8 mouse cellular contexts compared by ENCODE assay signal in genomic region chr11:120347301-120347700, GRCm38 (mm10). TPM values are rescaled to one million over a fixed set of nuclear protein-coding genes. Genes with fewer than 3 reads are reported as not detected.
DNase-seq lines count a peak whose midpoint lies in the region; ATAC-seq and TF ChIP-seq lines count a peak whose summit lies in the region.

No protein-coding gene starts in this region.

- peak overlapping the region; percentile 98 for H3K4me3 ChIP-seq in left cerebral cortex, adult 2 months
- peak overlapping the region; percentile 88 to 93 for H3K4me3 ChIP-seq in MEL (ENCODE audit: control insufficient read depth in 1 of 2, insufficient read depth in 1 of 2, low read depth in 2 of 2, low read length in 2 of 2)
- H3K4me3 ChIP-seq in forebrain, embryonic 11.5 days (ENCODE audit: low read depth, low read length), result peak overlapping the region; percentile 100
- H3K4me3 ChIP-seq in hindbrain, postnatal 0 days (ENCODE audit: low read length), result peak overlapping the region; percentile 99

- no peaks in the 10 kb centered on the region for H3K9me3 ChIP-seq in MEL (replicated peaks; ENCODE audit: insufficient read depth, low read length)
- no peaks in the 10 kb centered on the region for H3K9me3 ChIP-seq in forebrain, embryonic 11.5 days (ENCODE audit: control insufficient read depth, low read length)
- no peaks in the 10 kb centered on the region for H3K9me3 ChIP-seq in hindbrain, postnatal 0 days (ENCODE audit: low read length)

- intact Hi-C loops in left cerebral cortex, adult 2 months (cut with DNase I), result loop anchor here (5.0 kb wide), 2 partner anchors 35 to 110 kb away; no protein-coding TSS in a partner anchor
- intact Hi-C loops in left cerebral cortex, postnatal 4 days (cut with DNase I), result loop anchor here (5.0 kb wide), 1 partner anchor 110 kb away; no protein-coding TSS in a partner anchor

- no peaks in the 10 kb centered on the region for H3K27me3 ChIP-seq in MEL (ENCODE audit: control insufficient read depth in 1 of 2, insufficient read depth in 2 of 2, low read length in 2 of 2)
- no peaks in the 10 kb centered on the region for H3K27me3 ChIP-seq in forebrain, embryonic 11.5 days (ENCODE audit: control insufficient read depth, insufficient read depth, low read length)
- H3K27me3 ChIP-seq in hindbrain, postnatal 0 days (ENCODE audit: insufficient read depth, low read length), result no peaks in the 10 kb centered on the region

- TF ChIP-seq RAD21 in MEL (IDR thresholded peaks at IDR 0.05; ENCODE audit: low read depth, low read length), result no peak

- peak overlapping the region; percentile 89 for H3K4me2 ChIP-seq in forebrain, embryonic 11.5 days (ENCODE audit: low read depth, low read length, severe bottlenecking)
- peak overlapping the region; percentile 73 for H3K4me2 ChIP-seq in hindbrain, postnatal 0 days (ENCODE audit: low read depth, low read length)

- no peak for TF ChIP-seq CTCF in left cerebral cortex, adult 2 months (IDR thresholded peaks at IDR 0.05)
- TF ChIP-seq CTCF in MEL (IDR thresholded peaks at IDR 0.05 in 2 of 3, conservative IDR thresholded peaks at IDR 0.05 in 1 of 3; ENCODE audit: control insufficient read depth in 1 of 3, insufficient read depth in 1 of 3, low read depth in 2 of 3, low read length in 3 of 3, poor library complexity in 1 of 3, severe bottlenecking in 1 of 3), result no peak
- no peak for TF ChIP-seq CTCF in hindbrain, postnatal 0 days (IDR thresholded peaks at IDR 0.05; ENCODE audit: low read depth)

- TF ChIP-seq EP300 in MEL (IDR thresholded peaks at IDR 0.05; ENCODE audit: low read depth in 1 of 2, low read length in 2 of 2), result no peak

- H3K9ac ChIP-seq in MEL (ENCODE audit: control insufficient read depth, low read depth, low read length, poor library complexity, severe bottlenecking), result peak overlapping the region; percentile 99
- H3K9ac ChIP-seq in forebrain, embryonic 11.5 days (ENCODE audit: low read length), result peak overlapping the region; percentile 100
- peak overlapping the region; percentile 100 for H3K9ac ChIP-seq in hindbrain, postnatal 0 days (replicated peaks; ENCODE audit: low read length)

- peaks cover 0 to 5% of the 10 kb centered on the region in 2 experiments; a peak in 2 of 4 replicates for H3K36me3 ChIP-seq in MEL (ENCODE audit: control insufficient read depth in 1 of 2, insufficient read depth in 2 of 2, low read length in 2 of 2)
- H3K36me3 ChIP-seq in forebrain, embryonic 11.5 days (ENCODE audit: control insufficient read depth, insufficient read depth, low read length), result peaks cover 5% of the 10 kb centered on the region; the same call in 1 of the 2 replicates
- peaks cover 14% of the 10 kb centered on the region for H3K36me3 ChIP-seq in hindbrain, postnatal 0 days (ENCODE audit: insufficient read depth, low read length)

- no peak for TF ChIP-seq POLR2A in MEL (IDR thresholded peaks at IDR 0.05; ENCODE audit: control insufficient read depth in 1 of 2, insufficient read depth in 1 of 2, low read depth in 1 of 2, low read length in 2 of 2, poor library complexity in 1 of 2)

- DNase-seq in left cerebral cortex, adult 2 months (ENCODE audit: extremely low spot score in 1 of 2, low spot score in 2 of 2), result peak in 1 of 2 experiments; percentile 10
- no peak for DNase-seq in left cerebral cortex, postnatal 4 days
- DNase-seq in MEL (ENCODE audit: low read depth, low spot score), result peak; percentile 69
- peak; percentile 50 for DNase-seq in forebrain, embryonic 11.5 days (ENCODE audit: low spot score)
- DNase-seq in hindbrain, postnatal 0 days (ENCODE audit: low spot score), result peak; percentile 16
- peak; percentile 34 for DNase-seq in lung, postnatal 10 days
- DNase-seq in thymus, postnatal 25 days, result peak; percentile 51
- no peak for DNase-seq in adrenal gland, postnatal 4 days (ENCODE audit: low spot score in 2 of 2)

- ATAC-seq in forebrain, embryonic 11.5 days (replicated peaks; ENCODE audit: low FRiP score), result no peak
- no peak for ATAC-seq in hindbrain, postnatal 0 days

- 10% methylated on average over 10 of the region's 10 CpGs for WGBS in forebrain, embryonic 11.5 days
- WGBS in hindbrain, postnatal 0 days, result under 1% methylated on average over 10 of the region's 10 CpGs

- H3K79me2 ChIP-seq in MEL (ENCODE audit: control insufficient read depth, insufficient read depth, low read length, poor library complexity), result peaks cover 21% of the 10 kb centered on the region

- H3K27ac ChIP-seq in left cerebral cortex, adult 2 months, result peak overlapping the region; percentile 60; the same call in 1 of the 2 replicates
- peak overlapping the region; percentile 32; the same call in 1 of the 2 replicates for H3K27ac ChIP-seq in MEL (ENCODE audit: control insufficient read depth, low read depth, low read length)
- H3K27ac ChIP-seq in forebrain, embryonic 11.5 days (ENCODE audit: low read depth, low read length), result no peak overlapping the region
- H3K27ac ChIP-seq in hindbrain, postnatal 0 days, result peak overlapping the region; percentile 100; the same call in 1 of the 2 replicates

- H3K4me1 ChIP-seq in MEL (ENCODE audit: control insufficient read depth in 1 of 2, insufficient read depth in 2 of 2, low read length in 2 of 2), result peaks cover 0 to 18% of the 10 kb centered on the region in 2 experiments; a peak in 3 of 4 replicates
- H3K4me1 ChIP-seq in forebrain, embryonic 11.5 days (replicated peaks; ENCODE audit: control insufficient read depth, insufficient read depth, low read length), result peaks cover 18% of the 10 kb centered on the region
- H3K4me1 ChIP-seq in hindbrain, postnatal 0 days (ENCODE audit: insufficient read depth, low read length), result peaks cover 11% of the 10 kb centered on the region

TF ChIP-seq in MEL, 35 proteins besides CTCF, POLR2A, EP300 and RAD21:
- TF ChIP-seq GABPA (IDR thresholded peaks at IDR 0.05; ENCODE audit: low read depth, low read length) (no peak), ELF1 (IDR thresholded peaks at IDR 0.05; ENCODE audit: low read depth, low read length) (no peak), SIN3A (IDR thresholded peaks at IDR 0.05; ENCODE audit: low read length) (0 out of 2 replicates have a peak, but pooled peaks have one; percentile 22), ZMIZ1 (IDR thresholded peaks at IDR 0.05; ENCODE audit: low read depth, low read length) (no peak), POLR2AphosphoS5 (IDR thresholded peaks at IDR 0.05; ENCODE audit: borderline replicate concordance, low read depth, low read length) (no peak), MYB (IDR thresholded peaks at IDR 0.05; ENCODE audit: low read depth, low read length) (no peak), USF1 (IDR thresholded peaks at IDR 0.05; ENCODE audit: low read depth, low read length) (no peak), UBTF (IDR thresholded peaks at IDR 0.05; ENCODE audit: borderline replicate concordance, insufficient read depth, low read depth, low read length) (no peak)

RNA-seq across cellular contexts. Expression of gene Actg1, which starts 1.0 kb away (rescaled TPM):
- 1,000 to 10,000 TPM; 1,100 to 1,129 TPM for total RNA-seq in left cerebral cortex, adult 2 months (2021)
- 1,000 to 10,000 TPM; 3,514 to 3,537 TPM for total RNA-seq in left cerebral cortex, postnatal 4 days (2021)
- total RNA-seq in MEL (2012; rRNA removed), result 1,328 and 1,871 TPM in 2 replicates
- 1,000 to 10,000 TPM in 1 of 2 experiments, 100 to 1,000 TPM in 1; 899 to 1,784 TPM for polyA plus RNA-seq in MEL (2012; ENCODE audit: insufficient read depth in 1 of 2, insufficient read length in 2 of 2, low read depth in 1 of 2, low replicate concordance in 2 of 2, missing spikeins in 1 of 2)
- 2,808 and 3,088 TPM in 2 replicates for polyA plus RNA-seq in forebrain, embryonic 11.5 days (2014; fragmentation: Nextera tagmentation; extraction: Ambion mirVana)
- total RNA-seq in hindbrain, postnatal 0 days (2014; rRNA removed), result 2,410 and 2,568 TPM in 2 replicates
- polyA plus RNA-seq in hindbrain, postnatal 0 days (2015; fragmentation: Nextera tagmentation; extraction: Ambion mirVana), result 3,348 and 3,639 TPM in 2 replicates
- 1,000 to 10,000 TPM in 1 of 2 experiments, 100 to 1,000 TPM in 1; 949 to 1,134 TPM for total RNA-seq in adrenal gland, postnatal 4 days (2021)

RNA-seq across cellular contexts. Expression of gene Fscn2, which starts 14.0 kb away (rescaled TPM):
- total RNA-seq in left cerebral cortex, adult 2 months (2021), result under 1 TPM in 1 of 2 experiments, not detected in 1; 0.25 TPM
- under 1 TPM; 0.42 to 0.44 TPM for total RNA-seq in left cerebral cortex, postnatal 4 days (2021)
- total RNA-seq in MEL (2012; rRNA removed), result 0.29 and 0.62 TPM in 2 replicates
- under 1 TPM in 1 of 2 experiments, not detected in 1; 0.61 TPM for polyA plus RNA-seq in MEL (2012; ENCODE audit: insufficient read depth in 1 of 2, insufficient read length in 2 of 2, low read depth in 1 of 2, low replicate concordance in 2 of 2, missing spikeins in 1 of 2)
- polyA plus RNA-seq in forebrain, embryonic 11.5 days (2014; fragmentation: Nextera tagmentation; extraction: Ambion mirVana), result 1.0 TPM in 1 of 2 replicates, not detected in the other
- 3.0 and 9.0 TPM in 2 replicates for total RNA-seq in hindbrain, postnatal 0 days (2014; rRNA removed)
- 1.5 and 1.9 TPM in 2 replicates for polyA plus RNA-seq in hindbrain, postnatal 0 days (2015; fragmentation: Nextera tagmentation; extraction: Ambion mirVana)
- total RNA-seq in adrenal gland, postnatal 4 days (2021), result under 1 TPM; 0.39 to 0.51 TPM

RNA-seq across cellular contexts. Expression of gene Faap100, which starts 31.3 kb away (rescaled TPM):
- 10 to 100 TPM; 16.1 to 17.6 TPM for total RNA-seq in left cerebral cortex, adult 2 months (2021)
- 100 to 1,000 TPM in 1 of 2 experiments, 10 to 100 TPM in 1; 94.5 to 100 TPM for total RNA-seq in left cerebral cortex, postnatal 4 days (2021)
- total RNA-seq in MEL (2012; rRNA removed), result 34.9 and 45.7 TPM in 2 replicates
- polyA plus RNA-seq in MEL (2012; ENCODE audit: insufficient read depth in 1 of 2, insufficient read length in 2 of 2, low read depth in 1 of 2, low replicate concordance in 2 of 2, missing spikeins in 1 of 2), result 10 to 100 TPM in 1 of 2 experiments, not detected in 1; 27.1 TPM
- polyA plus RNA-seq in forebrain, embryonic 11.5 days (2014; fragmentation: Nextera tagmentation; extraction: Ambion mirVana), result 33.8 and 39.8 TPM in 2 replicates
- total RNA-seq in hindbrain, postnatal 0 days (2014; rRNA removed), result 175 and 178 TPM in 2 replicates
- polyA plus RNA-seq in hindbrain, postnatal 0 days (2015; fragmentation: Nextera tagmentation; extraction: Ambion mirVana), result 74.6 and 76.4 TPM in 2 replicates
- 10 to 100 TPM; 34.5 to 35.6 TPM for total RNA-seq in adrenal gland, postnatal 4 days (2021)

Comparison
In these comparisons a context has a peak if more than half of its experiments do, and no peak if none do; other contexts are left out.
1. DNase-seq: peak in MEL (single experiment), forebrain, embryonic 11.5 days (single experiment), hindbrain, postnatal 0 days (single experiment), lung, postnatal 10 days (single experiment) and thymus, postnatal 25 days (single experiment); none in left cerebral cortex, postnatal 4 days (single experiment) and adrenal gland, postnatal 4 days (0 of 2).
2. Peak in every context shown above with its lines, with median percentiles within 50 percentile points of each other: H3K4me3 ChIP-seq and H3K9ac ChIP-seq.